Mouse (Mus musculus) heart, adult 2 months (tissue): ENCODE data around the gene Orc5. TPM values are rescaled to one million over a fixed set of nuclear protein-coding genes. Genes with fewer than 3 reads are reported as not detected.

Experiments
- DNase-seq, 2 experiments: peaks; one replicate each; pipeline ENCODE4 v3.0.0; 2021
- H3K27ac ChIP-seq: fragments of 200-600 bp; 2 replicates; pipeline ENCODE4 v1.8.1; 2022
- H3K27me3 ChIP-seq: fragments of 200-500 bp; 2 replicates; pipeline ENCODE4 v1.6.1; 2012; ENCODE audit warnings: mild to moderate bottlenecking, low read length, inconsistent platforms, mixed read lengths; ENCODE audit not compliant: control insufficient read depth, insufficient read depth
- H3K36me3 ChIP-seq: fragments of 200-500 bp; 2 replicates; pipeline ENCODE4 v1.6.1; 2012; ENCODE audit warnings: low read length, inconsistent platforms; ENCODE audit not compliant: control insufficient read depth, insufficient read depth
- H3K4me1 ChIP-seq: fragments of 200-500 bp; 2 replicates; pipeline ENCODE4 v1.6.1; 2011; ENCODE audit warnings: low read length; ENCODE audit not compliant: control insufficient read depth, insufficient read depth
- H3K4me3 ChIP-seq: fragments of 200-600 bp; 2 replicates; pipeline ENCODE4 v1.8.1; 2022
- H3K79me2 ChIP-seq: fragments of 200-500 bp; replicated peaks from 2 replicates; pipeline ENCODE4 v1.6.1; 2012; ENCODE audit warnings: mild to moderate bottlenecking, inconsistent platforms, low read length, moderate library complexity, mixed read lengths; ENCODE audit not compliant: control insufficient read depth, insufficient read depth
- H3K9ac ChIP-seq: fragments of 200-500 bp; 2 replicates; pipeline ENCODE4 v1.6.1; 2012; ENCODE audit warnings: low read depth, mild to moderate bottlenecking, control low read depth, inconsistent platforms, low read length, mixed read lengths
- CTCF ChIP-seq: fragments of 200-600 bp; IDR thresholded peaks from 2 replicates; pipeline ENCODE4 v1.8.1; 2022; ENCODE audit warnings: antibody characterized with exemption, mild to moderate bottlenecking, moderate library complexity
- EP300 ChIP-seq: fragments of 200-500 bp; IDR thresholded peaks from 2 replicates; pipeline ENCODE4 v1.6.1; 2011; ENCODE audit warnings: low read depth, low read length, control low read depth; ENCODE audit not compliant: insufficient read depth
- POLR2A ChIP-seq: fragments of 200-500 bp; IDR thresholded peaks from 2 replicates; pipeline ENCODE4 v1.6.1; 2011; ENCODE audit warnings: mild to moderate bottlenecking, low read depth, low read length, control low read depth; ENCODE audit not compliant: insufficient read depth
- WGBS: fragments of 180-500 bp; shearing (Covaris S2); methylation state at CpG from one replicate; pipeline ENCODE4 v1.1.7; 2018; 5-methylcytosine and 5-hydroxymethylcytosine counted together
- intact Hi-C: fragments of 180-260 bp; cut with DNase I; formaldehyde crosslinking; loops from one replicate; pipeline ENCODE4 v1.15.1; 2025
- long read RNA-seq: library from polyadenylated mRNA; stranded (forward); transcript quantifications from one replicate; pipeline ENCODE4 v2.0.0, GENCODE M21; 2021
- polyA plus RNA-seq: library from polyadenylated mRNA; depleted of rRNA; stranded (reverse); fragments of >200 nt; gene quantifications from 2 replicates; pipeline ENCODE4 v1.2.3, GENCODE M21; 2012; rRNA removed
- total RNA-seq, 2 experiments: library from RNA; stranded (reverse); gene quantifications; 2 replicates each; pipeline ENCODE4 v1.2.3; 2021

The Orc5 gene
- total RNA-seq, result 1 to 10 TPM; 7.7 TPM
- 4.0 TPM in 2 replicates for polyA plus RNA-seq
- long read RNA-seq, transcript Orc5-201 (14 exons, 2,103 nt), result major isoform, 5 of 9 reads
- long read RNA-seq, partial matches to known transcripts, result 1 of 9 reads
- long read RNA-seq, other reads (novel, unspliced or antisense), result 3 of 9 reads

- peaks cover 1% of the 10 kb centered on the region; the same call in 1 of the 2 replicates for H3K4me1 ChIP-seq
- H3K36me3 ChIP-seq, result 0 out of 2 replicates have a peak, but pooled peaks cover 2% of the 10 kb centered on the region
- H3K79me2 ChIP-seq, result no peaks in the 10 kb centered on the region
- peak within 1 kb of the TSS; percentile 66 for H3K4me3 ChIP-seq
- WGBS, result under 1% methylated on average over 31 of the region's 31 CpGs
- intact Hi-C loops, result no loop called here
- H3K27ac ChIP-seq, result peak within 1 kb of the TSS; percentile 88
- no peaks in the 10 kb centered on the region for H3K27me3 ChIP-seq
- TF ChIP-seq EP300, result peak; percentile 40; the same call in 1 of the 2 replicates
- TF ChIP-seq POLR2A, result peak; percentile 98
- peak; percentile 26; the same call in 1 of the 2 replicates for TF ChIP-seq CTCF
- peak; percentile 94 to 95 for DNase-seq
- H3K9ac ChIP-seq, result peak within 1 kb of the TSS; percentile 84
These were observed at the start of gene Orc5 for GRCm38 (mm10) chr5:22550033-22550551. TSS of gene Orc5 (minus strand) at chr5:22550429.

- Histone ChIP-seq H3K9ac (no peak overlapping the region), H3K27ac (no peak overlapping the region), H3K4me3 (no peak overlapping the region), H3K4me1 (no peaks in the 10 kb centered on the region), H3K79me2 (no peaks in the 10 kb centered on the region), H3K36me3 (no peaks in the 10 kb centered on the region), H3K27me3 (no peaks in the 10 kb centered on the region)
- TF ChIP-seq EP300 (no peak), CTCF (no peak), POLR2A (no peak)
- intact Hi-C loops, result no loop called here
- DNase-seq, result no peak
- 96% methylated on average over 4 of the region's 4 CpGs for WGBS
These were observed 46.8 kb upstream of the Orc5 start for GRCm38 (mm10) chr5:22596981-22597380.

- no peak overlapping the region for H3K4me3 ChIP-seq
- no peak overlapping the region for H3K9ac ChIP-seq
- H3K27me3 ChIP-seq, result no peaks in the 10 kb centered on the region
- no peak for TF ChIP-seq CTCF
- no peak for TF ChIP-seq POLR2A
- no peak for TF ChIP-seq EP300
- H3K4me1 ChIP-seq, result no peaks in the 10 kb centered on the region
- H3K36me3 ChIP-seq, result no peaks in the 10 kb centered on the region
- no peaks in the 10 kb centered on the region for H3K79me2 ChIP-seq
- 79% methylated on average over 1 of the region's 1 CpGs for WGBS
- no peak overlapping the region for H3K27ac ChIP-seq
- no peak for DNase-seq
- intact Hi-C loops, result no loop called here
These were observed 39.2 kb upstream of the Orc5 start for GRCm38 (mm10) chr5:22589370-22589966.

GRCm38 (mm10) chr5:22587492-22587891 is 37.3 kb upstream of the Orc5 start:
- Histone ChIP-seq H3K9ac (no peak overlapping the region), H3K79me2 (no peaks in the 10 kb centered on the region), H3K4me1 (no peaks in the 10 kb centered on the region), H3K27ac (no peak overlapping the region), H3K4me3 (no peak overlapping the region), H3K36me3 (no peaks in the 10 kb centered on the region), H3K27me3 (no peaks in the 10 kb centered on the region)
- DNase-seq, result no peak
- WGBS, result 60% methylated on average over 1 of the region's 1 CpGs
- intact Hi-C loops, result no loop called here
- TF ChIP-seq EP300 (no peak), CTCF (no peak), POLR2A (no peak)

- Histone ChIP-seq H3K9ac (no peak overlapping the region), H3K27ac (no peak overlapping the region), H3K4me1 (no peaks in the 10 kb centered on the region), H3K27me3 (no peaks in the 10 kb centered on the region), H3K36me3 (no peaks in the 10 kb centered on the region), H3K4me3 (no peak overlapping the region), H3K79me2 (no peaks in the 10 kb centered on the region)
- 71% methylated on average over 2 of the region's 2 CpGs for WGBS
- intact Hi-C loops, result no loop called here
- TF ChIP-seq CTCF (peak; percentile 27), EP300 (no peak), POLR2A (no peak)
- no peak for DNase-seq
These were observed 34.3 kb upstream of the Orc5 start for GRCm38 (mm10) chr5:22584556-22584955.

GRCm38 (mm10) chr5:22578011-22578410 is 27.8 kb upstream of the Orc5 start:
- WGBS, result 79% methylated on average over 3 of the region's 3 CpGs
- Histone ChIP-seq H3K4me3 (no peak overlapping the region), H3K9ac (no peak overlapping the region), H3K27ac (no peak overlapping the region), H3K27me3 (no peaks in the 10 kb centered on the region), H3K4me1 (no peaks in the 10 kb centered on the region), H3K79me2 (no peaks in the 10 kb centered on the region), H3K36me3 (no peaks in the 10 kb centered on the region)
- no peak for DNase-seq
- intact Hi-C loops, result no loop called here
- no peak for TF ChIP-seq CTCF
- no peak for TF ChIP-seq POLR2A
- TF ChIP-seq EP300, result no peak
